Mouse (Mus musculus): ENCODE results near the gene Vrk2.

Vrk2 gene

DNA sequence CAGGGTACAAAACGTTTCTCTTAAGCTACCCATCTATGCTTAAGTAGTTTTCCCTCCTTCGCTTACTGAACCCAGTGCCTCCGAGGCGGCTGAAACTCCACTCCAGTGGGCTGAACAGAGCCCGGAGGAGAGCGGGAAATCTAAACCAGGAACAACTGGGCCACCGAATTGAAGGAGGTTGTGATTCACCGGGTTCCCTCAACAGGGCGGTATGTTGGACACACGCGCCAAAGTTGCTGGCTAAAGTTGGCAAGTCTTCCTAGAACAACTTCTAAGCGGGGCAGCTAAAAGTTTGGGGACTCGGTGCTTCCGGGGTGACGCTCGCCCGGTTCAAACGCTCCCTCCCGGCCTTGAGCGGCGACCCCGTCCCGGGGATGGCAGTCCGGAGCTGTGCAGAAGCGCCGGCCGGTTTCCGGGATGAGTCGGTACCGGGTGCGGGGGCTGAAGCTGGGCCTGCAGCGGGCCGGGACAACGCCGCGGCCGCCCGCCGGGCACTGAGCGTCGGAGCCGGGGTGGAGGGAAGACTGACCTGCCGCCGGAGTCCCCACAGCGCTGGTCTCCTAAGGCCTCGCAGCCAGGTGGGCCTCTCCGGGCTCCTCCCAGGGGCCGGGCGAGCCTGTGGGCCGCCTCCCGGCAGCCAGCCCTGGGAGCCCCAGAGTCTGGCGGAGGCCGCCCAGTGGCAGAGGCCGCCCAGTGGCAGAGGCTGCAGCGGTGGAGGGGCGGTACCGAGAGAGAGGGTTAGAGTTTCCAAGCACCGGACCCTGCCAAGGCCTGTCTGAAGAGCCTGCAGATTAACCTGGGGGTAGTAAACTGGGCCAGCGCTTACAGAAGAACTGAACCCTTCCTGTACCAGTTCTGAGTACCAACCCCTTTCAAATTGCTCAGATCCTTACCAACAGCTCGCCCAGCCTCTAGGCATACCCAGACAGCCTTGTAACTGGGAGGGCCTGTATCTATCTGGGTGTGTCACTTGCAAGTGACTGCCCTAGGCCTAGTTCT lies at the start of gene Vrk2, which contains the start of gene Gm6899:
Vrk2 (minus strand) TSS at position 939 of the 999 bp plus-strand sequence.
Gm6899 (plus strand) TSS at position 181 of the 999 bp plus-strand sequence.
- DNase-seq, result peak; percentile 43

GRCm38 (mm10) chr11:26642141-26642540 lies 48.3 kb upstream of the Vrk2 start:
- no peak for DNase-seq

DNA sequence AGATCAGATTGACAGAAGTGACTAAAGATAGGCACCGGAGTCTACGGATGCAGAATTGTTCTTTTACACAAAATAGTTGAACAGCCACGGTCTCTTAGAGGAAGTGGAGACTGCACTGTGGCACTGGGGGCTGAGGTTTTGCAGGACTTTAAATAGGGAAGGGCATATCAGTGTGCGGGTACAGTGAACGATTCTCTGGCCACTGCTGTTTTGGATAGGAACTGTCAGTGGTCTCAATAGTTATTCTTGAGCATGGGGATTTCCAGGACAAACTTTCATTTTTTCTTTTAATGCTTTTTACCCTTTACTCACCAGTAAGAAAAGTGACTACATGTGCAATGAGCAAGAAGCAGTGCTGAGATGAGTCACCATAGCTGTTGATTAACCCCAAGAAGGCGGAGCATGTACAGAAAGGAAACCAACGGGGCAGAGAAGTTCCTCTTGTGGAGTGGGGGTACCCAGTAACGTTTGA lies 46.6 kb upstream of the Vrk2 start:
- DNase-seq, result no peak

GRCm38 (mm10) chr11:26636239-26636638 lies 42.4 kb upstream of the Vrk2 start:
- DNase-seq, result no peak

- DNase-seq, result no peak
Measured at GRCm38 (mm10) chr11:26622727-26623126, 28.9 kb upstream of the Vrk2 start.

- DNase-seq, result no peak
Measured at GRCm38 (mm10) chr11:26618475-26619223, 24.9 kb upstream of the Vrk2 start.

DNA sequence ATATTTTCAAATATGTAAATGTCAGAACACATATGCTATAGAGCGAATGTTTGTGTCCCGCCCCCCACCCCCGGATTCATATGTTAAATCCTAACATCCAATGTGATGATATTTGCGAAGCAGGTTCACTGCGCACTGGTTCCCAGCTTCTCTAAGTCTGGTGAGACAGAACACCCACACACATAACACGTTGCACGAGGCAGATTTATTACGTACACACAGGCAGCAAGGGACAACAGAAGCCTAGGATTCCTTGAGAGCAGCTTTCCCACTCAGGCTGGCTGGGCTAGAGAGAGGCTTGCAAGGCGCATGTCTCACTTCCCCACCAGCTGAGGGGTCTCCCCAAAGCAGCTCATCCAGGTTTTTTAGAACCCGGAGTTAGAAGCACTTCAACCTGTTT lies 15.0 kb upstream of the Vrk2 start:
- peak; percentile 20 for DNase-seq

GRCm38 (mm10) chr11:26604061-26604655 lies 10.4 kb upstream of the Vrk2 start:
- DNase-seq, result no peak

GRCm38 (mm10) chr11:26601571-26602175 lies 7.9 kb upstream of the Vrk2 start:
- no peak for DNase-seq

DNA sequence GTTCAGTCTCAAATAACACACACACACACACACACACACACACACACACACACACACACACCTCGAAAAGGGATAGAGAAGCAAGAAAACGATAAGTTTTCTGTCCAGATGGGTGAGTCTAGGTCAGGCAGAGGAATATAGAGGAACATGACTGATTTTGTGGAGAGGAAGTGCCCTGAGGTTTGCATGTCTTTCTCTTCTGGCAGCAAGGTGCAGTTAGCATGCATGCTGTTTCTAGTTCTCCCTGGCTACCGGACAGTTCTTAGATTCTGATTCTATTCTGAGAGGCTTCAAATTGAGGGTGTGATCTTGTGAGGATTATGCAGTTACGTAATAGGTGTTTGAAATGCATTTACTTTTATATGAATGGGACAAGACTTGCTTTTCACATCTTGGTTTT lies 6.9 kb upstream of the Vrk2 start:
- no peak for DNase-seq

DNA sequence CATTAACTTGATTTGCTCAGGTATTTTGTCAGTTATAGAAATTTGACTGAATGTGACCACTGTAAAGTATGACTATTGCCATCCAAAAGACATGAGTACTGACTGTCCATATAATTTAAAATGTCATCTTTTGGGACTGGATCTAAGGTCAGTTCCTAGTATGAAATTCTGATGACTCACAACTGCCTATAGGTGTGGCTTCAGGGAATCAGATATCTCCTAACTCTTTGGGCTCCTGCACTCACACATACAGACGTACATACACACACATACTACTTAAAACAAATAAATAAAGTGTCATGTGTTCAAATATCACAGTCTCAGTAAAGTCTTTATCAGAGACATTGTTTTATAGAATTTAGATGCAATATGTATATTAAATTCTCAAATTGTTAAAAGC lies 5.1 kb upstream of the Vrk2 start:
- no peak for DNase-seq

GRCm38 (mm10) chr11:26597761-26598160 lies 4.0 kb upstream of the Vrk2 start:
- DNase-seq, result no peak

DNA sequence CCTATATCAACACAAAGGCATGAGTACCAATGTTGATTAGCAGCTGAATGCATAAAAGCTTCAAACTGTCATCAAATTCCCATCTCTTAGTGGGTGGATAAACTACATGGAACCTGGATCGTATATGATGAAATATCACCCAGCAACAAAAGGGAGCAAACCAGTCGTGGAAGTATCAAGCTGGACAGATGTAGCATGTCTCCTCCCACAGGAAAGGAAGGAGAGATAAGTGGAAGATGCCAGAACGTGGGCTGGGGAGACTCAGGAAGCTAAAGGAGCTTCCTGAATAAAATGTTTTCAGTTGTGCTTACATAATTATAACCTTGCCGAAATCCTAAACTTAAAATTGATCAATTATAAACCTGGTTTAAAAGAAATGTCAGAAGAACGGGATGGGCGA lies 3.3 kb upstream of the Vrk2 start:
- DNase-seq, result no peak

- no peak for DNase-seq
Measured at GRCm38 (mm10) chr11:26596186-26596585, 2.4 kb upstream of the Vrk2 start.

DNA sequence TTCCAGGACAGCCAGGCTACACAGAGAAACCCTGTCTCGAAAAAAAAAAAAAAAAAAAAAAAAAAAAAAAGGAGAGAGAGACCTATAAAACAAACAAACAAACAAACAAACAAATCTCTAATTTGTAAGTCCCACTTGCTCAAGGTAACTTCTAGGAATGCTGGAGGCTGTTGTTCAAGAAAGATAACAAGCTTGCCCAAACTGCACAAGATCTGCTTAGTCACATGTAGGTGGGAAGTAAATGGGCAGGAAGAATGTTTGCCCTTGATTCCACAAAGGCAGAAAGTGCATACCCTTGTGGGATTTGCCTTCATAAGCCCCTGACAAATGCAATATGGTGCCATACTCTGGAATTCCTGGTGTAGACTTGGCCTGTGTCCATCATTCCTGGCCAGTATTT lies 688 bp upstream of the Vrk2 start:
- no peak for DNase-seq

DNA sequence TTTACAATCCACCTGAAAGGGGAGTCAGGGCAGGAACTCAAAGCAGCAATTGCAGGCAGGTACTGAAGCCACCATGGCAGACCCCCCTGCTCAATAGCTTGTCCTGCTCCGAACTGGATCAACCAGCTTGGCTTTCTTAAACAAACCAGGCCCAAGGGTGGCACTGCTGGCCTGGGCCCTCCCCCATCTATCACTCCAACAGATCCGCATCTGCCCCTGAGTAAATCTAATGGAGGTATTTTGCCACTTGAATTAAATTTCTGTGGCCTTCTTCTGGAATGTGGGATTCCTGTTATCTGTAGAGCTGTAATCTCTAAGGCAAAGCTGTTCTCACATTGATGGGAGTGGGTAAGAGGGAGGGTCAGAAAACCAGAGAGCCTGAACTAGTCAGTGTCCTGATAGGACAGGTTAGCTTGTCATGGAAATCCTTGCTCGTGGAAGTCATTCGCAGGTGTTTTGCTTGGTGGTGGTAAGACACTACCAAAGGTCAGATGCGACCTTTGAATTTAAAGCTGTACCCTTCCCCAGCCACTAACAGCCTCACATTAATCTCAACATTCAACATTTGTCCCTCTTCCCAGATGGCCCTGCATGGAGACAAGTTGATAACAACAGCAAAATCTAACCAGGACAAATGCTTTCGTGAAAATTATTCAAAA lies 1.3 kb downstream of the Vrk2 start:
- DNase-seq, result no peak

- no peak for DNase-seq
Measured at GRCm38 (mm10) chr11:26587184-26587524, 6.6 kb downstream of the Vrk2 start.

- DNase-seq, result no peak
Measured at GRCm38 (mm10) chr11:26586367-26587183, 7.2 kb downstream of the Vrk2 start.

DNA sequence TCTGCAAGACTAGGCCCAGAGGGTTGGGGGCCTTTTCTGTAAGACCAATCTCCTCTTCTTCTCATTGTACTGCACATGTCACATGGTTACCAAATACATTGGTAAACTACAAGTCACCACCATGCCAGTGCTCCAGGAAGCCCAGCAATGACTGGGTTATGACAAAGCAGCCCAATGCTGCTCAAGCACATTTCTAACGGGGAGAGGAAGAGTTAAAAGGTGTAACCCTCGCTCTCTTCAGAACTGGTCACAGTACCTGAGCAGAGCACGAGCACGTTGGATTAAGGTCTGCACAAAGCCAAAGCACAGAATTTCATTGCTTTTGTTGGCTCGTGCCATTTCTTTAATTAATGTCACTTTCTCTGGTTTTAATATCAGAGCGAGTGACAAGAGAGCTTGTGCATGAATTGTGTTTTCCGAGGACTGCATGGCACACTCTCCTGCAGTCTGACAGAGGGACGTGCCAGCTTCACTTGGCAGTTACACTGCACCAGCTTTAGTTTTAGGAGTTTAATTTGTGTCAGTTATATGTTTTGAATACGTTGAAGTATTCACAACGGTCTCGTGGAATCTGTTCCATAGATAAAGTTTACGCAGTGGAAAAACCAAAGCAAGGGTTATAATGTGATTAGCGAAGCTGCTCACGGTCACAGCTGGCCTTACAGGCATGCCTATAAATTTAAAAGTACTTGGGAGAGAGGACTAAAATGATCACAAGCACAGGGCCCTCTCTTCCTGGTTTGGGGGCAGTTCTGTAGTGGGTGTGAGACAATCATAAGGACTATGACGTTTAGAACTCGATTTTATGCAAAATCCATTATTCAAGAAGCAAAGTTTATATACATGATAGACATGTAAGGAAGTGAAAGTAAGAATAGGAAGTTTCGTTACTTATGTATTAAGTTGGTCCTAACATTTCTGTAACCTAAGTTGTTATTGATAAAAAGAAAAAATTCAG lies 8.1 kb downstream of the Vrk2 start:
- DNase-seq, result no peak

DNA sequence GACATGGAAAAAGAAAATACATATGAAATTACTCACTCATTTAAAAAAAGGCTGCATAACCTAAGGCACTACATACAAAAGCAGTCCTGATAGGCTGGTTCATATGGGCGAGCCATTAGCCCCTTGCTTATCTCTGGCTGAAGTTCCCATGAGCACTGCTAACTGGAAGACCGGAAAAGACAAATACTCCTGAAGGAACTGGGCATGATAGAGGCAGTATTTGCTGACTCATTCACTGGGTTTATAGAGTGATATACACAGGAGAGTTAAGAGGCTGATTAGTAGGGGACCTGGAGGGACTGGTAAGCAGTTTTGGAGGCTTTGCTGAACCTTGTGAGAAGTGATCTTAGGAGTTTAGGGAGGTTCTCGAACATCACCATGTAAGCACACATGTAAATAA lies 42.2 kb downstream of the Vrk2 start:
- no peak for DNase-seq

Data from right cerebral cortex, postnatal 14 days (tissue).